Mouse (Mus musculus): ENCODE results near the gene Fbxo44.

Gene Fbxo44

GRCm38 (mm10) chr4:148165551-148165950, 5.3 kb upstream of the Fbxo44 start:
- no peak for DNase-seq (ENCODE audit: low spot score)

GRCm38 (mm10) chr4:148164461-148164860, 4.2 kb upstream of the Fbxo44 start:
- no peak for DNase-seq (ENCODE audit: low spot score)

GRCm38 (mm10) chr4:148164002-148164439, 3.7 kb upstream of the Fbxo44 start:
- DNase-seq (ENCODE audit: low spot score), result peak; percentile 50

GRCm38 (mm10) chr4:148159544-148160435, 492 bp downstream of the Fbxo44 start:
- DNase-seq (ENCODE audit: low spot score), result peak; percentile 90

- DNase-seq (ENCODE audit: low spot score), result no peak
Measured at GRCm38 (mm10) chr4:148158436-148159348, 1.6 kb downstream of the Fbxo44 start.

- no peak for DNase-seq (ENCODE audit: low spot score)
Measured at GRCm38 (mm10) chr4:148154982-148155381, 5.3 kb downstream of the Fbxo44 start.

GRCm38 (mm10) chr4:148154006-148154405, 6.3 kb downstream of the Fbxo44 start:
- no peak for DNase-seq (ENCODE audit: low spot score)

GRCm38 (mm10) chr4:148152547-148152946, 7.7 kb downstream of the Fbxo44 start:
- DNase-seq (ENCODE audit: low spot score), result no peak

GRCm38 (mm10) chr4:148151267-148152168, 8.8 kb downstream of the Fbxo44 start, which contains the start of gene Fbxo6:
Gene Fbxo6, minus strand, starts transcription at chr4:148152140.
- peak; percentile 87 for DNase-seq (ENCODE audit: low spot score)

- no peak for DNase-seq (ENCODE audit: low spot score)
Measured at GRCm38 (mm10) chr4:148150953-148151266, 9.4 kb downstream of the Fbxo44 start.

GRCm38 (mm10) chr4:148150242-148150641, 10.0 kb downstream of the Fbxo44 start:
- no peak for DNase-seq (ENCODE audit: low spot score)

- DNase-seq (ENCODE audit: low spot score), result no peak
Measured at GRCm38 (mm10) chr4:148149540-148149939, 10.7 kb downstream of the Fbxo44 start.

GRCm38 (mm10) chr4:148147714-148148113, 12.6 kb downstream of the Fbxo44 start:
- no peak for DNase-seq (ENCODE audit: low spot score)

- DNase-seq (ENCODE audit: low spot score), result no peak
Measured at GRCm38 (mm10) chr4:148143721-148144120, 16.6 kb downstream of the Fbxo44 start.

GRCm38 (mm10) chr4:148140098-148141011, 19.9 kb downstream of the Fbxo44 start:
- DNase-seq (ENCODE audit: low spot score), result peak; percentile 94

- no peak for DNase-seq (ENCODE audit: low spot score)
Measured at GRCm38 (mm10) chr4:148139767-148140097, 20.6 kb downstream of the Fbxo44 start.

- no peak for DNase-seq (ENCODE audit: low spot score)
Measured at GRCm38 (mm10) chr4:148137503-148137902, 22.8 kb downstream of the Fbxo44 start.

- DNase-seq (ENCODE audit: low spot score), result no peak
Measured at GRCm38 (mm10) chr4:148134988-148135387, 25.3 kb downstream of the Fbxo44 start.

GRCm38 (mm10) chr4:148131497-148132081, 28.7 kb downstream of the Fbxo44 start:
- peak; percentile 48 for DNase-seq (ENCODE audit: low spot score)
